8 mouse cellular contexts compared by ENCODE assay signal in genomic region chr7:139387921-139388669, GRCm38 (mm10). TPM values are rescaled to one million over a fixed set of nuclear protein-coding genes. Genes with fewer than 3 reads are reported as not detected.
DNase-seq lines count a peak whose midpoint lies in the region; ATAC-seq lines count a peak whose summit lies in the region.

No protein-coding gene starts in this region.

- no peaks in the 10 kb centered on the region for H3K4me1 ChIP-seq in neural tube, embryonic 11.5 days (ENCODE audit: control insufficient read depth, insufficient read depth, low read length)
- H3K4me1 ChIP-seq in hindbrain, embryonic 15.5 days (replicated peaks) = peaks cover 47% of the 10 kb centered on the region
- H3K4me1 ChIP-seq in midbrain, embryonic 13.5 days (replicated peaks) = peaks cover 47% of the 10 kb centered on the region

- intact Hi-C loops in left cerebral cortex, postnatal 10 days (cut with DNase I) = loop anchor here (5.0 kb wide), 1 partner anchor 86 kb away; no protein-coding TSS in a partner anchor

- peak; percentile 1 for ATAC-seq in neural tube, embryonic 11.5 days (ENCODE audit: insufficient read depth, low FRiP score, low TSS enrichment)
- no peak for ATAC-seq in hindbrain, embryonic 15.5 days (ENCODE audit: low FRiP score, low read depth)
- peak; percentile 83; the same call in 1 of the 2 replicates for ATAC-seq in midbrain, embryonic 13.5 days

- no peaks in the 10 kb centered on the region for H3K27me3 ChIP-seq in neural tube, embryonic 11.5 days (ENCODE audit: control insufficient read depth, insufficient read depth, low read length)
- H3K27me3 ChIP-seq in hindbrain, embryonic 15.5 days = no peaks in the 10 kb centered on the region
- no peaks in the 10 kb centered on the region for H3K27me3 ChIP-seq in midbrain, embryonic 13.5 days

- H3K27ac ChIP-seq in neural tube, embryonic 11.5 days (ENCODE audit: low read depth, low read length) = peak overlapping the region; percentile 60
- peak overlapping the region; percentile 84 for H3K27ac ChIP-seq in hindbrain, embryonic 15.5 days (replicated peaks)
- H3K27ac ChIP-seq in midbrain, embryonic 13.5 days = peak overlapping the region; percentile 78

- H3K36me3 ChIP-seq in neural tube, embryonic 11.5 days (ENCODE audit: control insufficient read depth, insufficient read depth, low read length) = no peaks in the 10 kb centered on the region
- no peaks in the 10 kb centered on the region for H3K36me3 ChIP-seq in hindbrain, embryonic 15.5 days
- H3K36me3 ChIP-seq in midbrain, embryonic 13.5 days = no peaks in the 10 kb centered on the region

- DNase-seq in cerebellum, adult 11 months = peak; percentile 49
- no peak for DNase-seq in cerebellum, postnatal 10 days
- no peak for DNase-seq in neural tube, embryonic 11.5 days (ENCODE audit: low spot score)
- DNase-seq in neural tube, embryonic 10.5 days (ENCODE audit: extremely low spot score, low spot score) = no peak
- no peak for DNase-seq in gastrocnemius, postnatal 10 days
- DNase-seq in left cerebral cortex, postnatal 10 days (ENCODE audit: extremely low spot score in 1 of 2, low spot score in 2 of 2) = no peak

- peak overlapping the region; percentile 85 for H3K4me3 ChIP-seq in neural tube, embryonic 11.5 days (ENCODE audit: low read depth, low read length)
- H3K4me3 ChIP-seq in hindbrain, embryonic 15.5 days = peak overlapping the region; percentile 63
- peak overlapping the region; percentile 80 for H3K4me3 ChIP-seq in midbrain, embryonic 13.5 days (replicated peaks)

- H3K4me2 ChIP-seq in neural tube, embryonic 11.5 days (ENCODE audit: low read depth) = peak overlapping the region; percentile 39
- H3K4me2 ChIP-seq in hindbrain, embryonic 15.5 days = peak overlapping the region; percentile 68
- H3K4me2 ChIP-seq in midbrain, embryonic 13.5 days (replicated peaks) = peak overlapping the region; percentile 47

- peak overlapping the region; percentile 72 for H3K9ac ChIP-seq in neural tube, embryonic 11.5 days (ENCODE audit: low read length)
- peak overlapping the region; percentile 75 for H3K9ac ChIP-seq in hindbrain, embryonic 15.5 days
- peak overlapping the region; percentile 75 for H3K9ac ChIP-seq in midbrain, embryonic 13.5 days (replicated peaks)

- 21% methylated on average over 16 of the region's 16 CpGs for WGBS in neural tube, embryonic 11.5 days
- 20% methylated on average over 16 of the region's 16 CpGs for WGBS in hindbrain, embryonic 15.5 days
- WGBS in midbrain, embryonic 13.5 days = 20% methylated on average over 16 of the region's 16 CpGs

- H3K9me3 ChIP-seq in neural tube, embryonic 11.5 days (ENCODE audit: control insufficient read depth, low read length) = no peaks in the 10 kb centered on the region
- no peaks in the 10 kb centered on the region for H3K9me3 ChIP-seq in hindbrain, embryonic 15.5 days
- H3K9me3 ChIP-seq in midbrain, embryonic 13.5 days = no peaks in the 10 kb centered on the region

RNA-seq across cellular contexts. Expression of gene Inpp5a, which starts 0.8 kb away (rescaled TPM):
- polyA plus RNA-seq in neural tube, embryonic 11.5 days (2014; fragmentation: Nextera tagmentation; extraction: Ambion mirVana) = 27.4 and 28.4 TPM in 2 replicates
- 21.1 and 24.6 TPM in 2 replicates for polyA plus RNA-seq in hindbrain, embryonic 15.5 days (2015; fragmentation: Nextera tagmentation; extraction: Ambion mirVana)
- 10.0 and 14.3 TPM in 2 replicates for polyA plus RNA-seq in midbrain, embryonic 13.5 days (2015; fragmentation: Nextera tagmentation; extraction: Ambion mirVana)
- 10 to 100 TPM; 52.5 to 53.3 TPM for total RNA-seq in gastrocnemius, postnatal 10 days (2021)
- 10 to 100 TPM; 43.3 to 44.4 TPM for total RNA-seq in left cerebral cortex, postnatal 10 days (2021)
